Comparison of ENCODE assay signal across 19 mouse cellular contexts in genomic region chr5:53380203-53380602, GRCm38 (mm10).
DNase-seq lines count a peak whose midpoint lies in the region; ATAC-seq and TF ChIP-seq lines count a peak whose summit lies in the region.
"Had no signal": no experiment of that assay in that cellular context is flagged by ENCODE, and none has a peak within 500 bp of the region (broad histone marks: within the 10 kb centered on the region; RNA-seq: fewer than 3 reads in every experiment).

No protein-coding gene starts in this region.

- no peak for TF ChIP-seq CTCF in lung, embryonic 14.5 days (IDR thresholded peaks at IDR 0.05; ENCODE audit: low read depth)

- H3K36me3 ChIP-seq in lung, embryonic 14.5 days (ENCODE audit: insufficient read depth) = no peaks in the 10 kb centered on the region
- no peaks in the 10 kb centered on the region for H3K36me3 ChIP-seq in limb, embryonic 11.5 days (ENCODE audit: control insufficient read depth, insufficient read depth, low read length)
- no peaks in the 10 kb centered on the region for H3K36me3 ChIP-seq in stomach, embryonic 16.5 days (ENCODE audit: control insufficient read depth, insufficient read depth, low read length)
- H3K36me3 ChIP-seq: hindbrain, embryonic 13.5 days; liver, embryonic 12.5 days; midbrain, embryonic 12.5 days had no signal

- H3K4me1 ChIP-seq in lung, embryonic 14.5 days (ENCODE audit: insufficient read depth) = peaks cover 20% of the 10 kb centered on the region; the same call in 1 of the 2 replicates
- peaks cover 24% of the 10 kb centered on the region for H3K4me1 ChIP-seq in limb, embryonic 11.5 days (ENCODE audit: control insufficient read depth, insufficient read depth, low read length)
- peaks cover 19% of the 10 kb centered on the region for H3K4me1 ChIP-seq in stomach, embryonic 16.5 days (ENCODE audit: control insufficient read depth, insufficient read depth, low read length)
- H3K4me1 ChIP-seq: hindbrain, embryonic 13.5 days; liver, embryonic 12.5 days; midbrain, embryonic 12.5 days had no signal

- H3K27ac ChIP-seq in lung, embryonic 14.5 days (ENCODE audit: low read depth) = no peak overlapping the region
- H3K27ac ChIP-seq in limb, embryonic 11.5 days (replicated peaks; ENCODE audit: low read depth, low read length) = 0 out of 2 replicates have a peak overlapping the region, but pooled peaks have one; percentile 69
- peak overlapping the region; percentile 38 for H3K27ac ChIP-seq in stomach, embryonic 16.5 days (ENCODE audit: low read length)
- H3K27ac ChIP-seq: heart, adult 2 months; liver, embryonic 12.5 days; midbrain, embryonic 12.5 days had no signal

- no peak overlapping the region for H3K9ac ChIP-seq in lung, embryonic 14.5 days
- H3K9ac ChIP-seq in limb, embryonic 11.5 days (ENCODE audit: low read length) = no peak overlapping the region
- no peak overlapping the region for H3K9ac ChIP-seq in stomach, embryonic 16.5 days (ENCODE audit: low read length)
- H3K9ac ChIP-seq: hindbrain, embryonic 13.5 days; liver, embryonic 12.5 days; midbrain, embryonic 12.5 days had no signal

- no peaks in the 10 kb centered on the region for H3K9me3 ChIP-seq in lung, embryonic 14.5 days (ENCODE audit: low read depth, low read length)
- no peaks in the 10 kb centered on the region for H3K9me3 ChIP-seq in limb, embryonic 11.5 days (ENCODE audit: control insufficient read depth, low read length)
- H3K9me3 ChIP-seq in stomach, embryonic 16.5 days (replicated peaks; ENCODE audit: control insufficient read depth, low read length) = no peaks in the 10 kb centered on the region
- H3K9me3 ChIP-seq: hindbrain, embryonic 13.5 days; liver, embryonic 12.5 days; midbrain, embryonic 12.5 days had no signal

- H3K4me2 ChIP-seq in lung, embryonic 14.5 days = no peak overlapping the region
- H3K4me2 ChIP-seq in limb, embryonic 11.5 days (ENCODE audit: low read depth, severe bottlenecking) = no peak overlapping the region
- H3K4me2 ChIP-seq in stomach, embryonic 16.5 days (ENCODE audit: low read depth, low read length) = no peak overlapping the region
- H3K4me2 ChIP-seq: hindbrain, embryonic 13.5 days; liver, embryonic 12.5 days; midbrain, embryonic 12.5 days had no signal

- H3K27me3 ChIP-seq in lung, embryonic 14.5 days (ENCODE audit: insufficient read depth, low read length) = no peaks in the 10 kb centered on the region
- no peaks in the 10 kb centered on the region for H3K27me3 ChIP-seq in limb, embryonic 11.5 days (ENCODE audit: control insufficient read depth, insufficient read depth, low read length)
- no peaks in the 10 kb centered on the region for H3K27me3 ChIP-seq in stomach, embryonic 16.5 days (ENCODE audit: control insufficient read depth, insufficient read depth, low read length)
- H3K27me3 ChIP-seq: hindbrain, embryonic 13.5 days; liver, embryonic 12.5 days; midbrain, embryonic 12.5 days had no signal

- WGBS in lung, embryonic 14.5 days = 24% methylated on average over 3 of the region's 3 CpGs
- 31% methylated on average over 3 of the region's 3 CpGs for WGBS in limb, embryonic 11.5 days
- 39% methylated on average over 3 of the region's 3 CpGs for WGBS in stomach, embryonic 16.5 days

- no peak overlapping the region for H3K4me3 ChIP-seq in lung, embryonic 14.5 days (ENCODE audit: low read depth, low read length)
- no peak overlapping the region for H3K4me3 ChIP-seq in limb, embryonic 11.5 days (ENCODE audit: low read depth, low read length)
- no peak overlapping the region for H3K4me3 ChIP-seq in stomach, embryonic 16.5 days (replicated peaks; ENCODE audit: low read length)
- H3K4me3 ChIP-seq: heart, adult 2 months; hindbrain, embryonic 13.5 days; liver, embryonic 12.5 days; midbrain, embryonic 12.5 days had no signal

- ATAC-seq in frontal cortex, adult (ENCODE audit: low TSS enrichment) = peak; percentile 18
- ATAC-seq in lung, embryonic 14.5 days (ENCODE audit: insufficient read depth) = 0 out of 2 replicates have a peak, but pooled peaks have one; percentile 16
- ATAC-seq in limb, embryonic 11.5 days (ENCODE audit: insufficient number of reproducible peaks, low FRiP score, low TSS enrichment, low read depth) = no peak
- ATAC-seq in stomach, embryonic 16.5 days (ENCODE audit: insufficient read depth, low FRiP score) = no peak

- DNase-seq in frontal cortex, postnatal 10 days (ENCODE audit: low spot score in 2 of 2) = no peak
- DNase-seq in lung, embryonic 14.5 days = peak; percentile 42
- DNase-seq in lung, postnatal 14 days = no peak
- no peak for DNase-seq in limb, embryonic 11.5 days (ENCODE audit: low spot score)
- no peak for DNase-seq in embryo, embryonic 9.5 days (ENCODE audit: extremely low spot score)
- no peak for DNase-seq in urinary bladder, adult 18-20 months (ENCODE audit: low spot score in 2 of 2)
- DNase-seq: adrenal gland, postnatal 36 days; cerebellum, adult 18-20 months; cerebellum, postnatal 36 days; gastrocnemius, postnatal 14 days; lung, adult 2 months; right cerebral cortex, postnatal 25 days; thymus, postnatal 14 days had no signal

Comparison
In these comparisons a context has a peak if more than half of its experiments do, and no peak if none do; other contexts are left out.
1. ATAC-seq: peak in frontal cortex, adult (single experiment) and lung, embryonic 14.5 days (single experiment); none in limb, embryonic 11.5 days (single experiment) and stomach, embryonic 16.5 days (single experiment).